Mouse (Mus musculus): ENCODE measurements at regions not wholly inside any gene's neighbourhood (a gene's known extent, or its start where the extent isn't known, plus 50 kb on each side); places are given as distances from the start of the nearest gene placed in this dataset.
A peak's percentile ranks its signal among the peaks of the same experiment; 100 is the strongest.

DNA sequence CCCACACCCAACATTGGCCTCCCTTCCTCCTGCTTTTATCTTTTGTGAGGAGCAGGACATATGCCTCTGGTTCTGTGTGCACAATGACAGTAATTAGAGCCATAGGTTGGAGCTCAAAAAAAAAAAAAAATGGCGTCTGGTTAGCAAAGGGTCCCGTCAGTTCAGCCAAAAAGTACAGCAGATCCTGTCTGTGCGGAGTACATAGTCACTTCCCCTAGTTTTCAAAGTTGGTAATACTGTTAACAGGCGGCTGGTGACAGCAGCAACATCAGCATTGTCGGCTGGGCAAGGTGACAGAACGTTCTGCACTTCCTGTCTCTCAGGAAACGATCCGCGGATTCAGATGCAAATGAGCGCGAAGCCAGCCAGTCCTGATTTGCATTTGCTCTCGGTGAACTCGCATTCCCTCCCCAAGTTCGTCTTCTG, 642.4 kb upstream of the Gm19410 start:
- TF ChIP-seq POLR2A (IDR thresholded peaks at IDR 0.05; ENCODE audit: low read depth, low read length) (no peak), CTCF (IDR thresholded peaks at IDR 0.05; ENCODE audit: extremely low read depth, insufficient read depth, insufficient read length, insufficient replicate concordance) (no peak)
- Histone ChIP-seq H3K36me3 (ENCODE audit: control insufficient read depth, insufficient read depth, low read length) (no peaks in the 10 kb centered on the region), H3K4me3 (ENCODE audit: extremely low read depth, insufficient read depth, insufficient read length) (no peak overlapping the region; the same call in 1 of the 2 replicates), H3K27me3 (ENCODE audit: control insufficient read depth, insufficient read depth, low read length) (no peaks in the 10 kb centered on the region), H3K27ac (ENCODE audit: insufficient read depth, low read length) (no peak overlapping the region; the same call in 1 of the 2 replicates), H3K4me1 (ENCODE audit: control insufficient read depth, insufficient read depth, insufficient read length) (peaks cover 6% of the 10 kb centered on the region; the same call in 1 of the 2 replicates)
- WGBS, result 2% methylated on average over 14 of the region's 14 CpGs
- peak; percentile 53 for DNase-seq (ENCODE audit: low read depth in 1 of 2, low spot score in 2 of 2)

- H3K36me3 ChIP-seq (ENCODE audit: control insufficient read depth, insufficient read depth, low read length), result no peaks in the 10 kb centered on the region
- H3K4me1 ChIP-seq (ENCODE audit: control insufficient read depth, insufficient read depth, insufficient read length), result peaks cover 6% of the 10 kb centered on the region; the same call in 1 of the 2 replicates
- no peak overlapping the region for H3K4me3 ChIP-seq (ENCODE audit: extremely low read depth, insufficient read depth, insufficient read length)
- no peak for DNase-seq (ENCODE audit: low read depth in 1 of 2, low spot score in 2 of 2)
- 72% methylated on average over 3 of the region's 3 CpGs for WGBS
- no peaks in the 10 kb centered on the region for H3K27me3 ChIP-seq (ENCODE audit: control insufficient read depth, insufficient read depth, low read length)
- no peak overlapping the region for H3K27ac ChIP-seq (ENCODE audit: insufficient read depth, low read length)
- TF ChIP-seq CTCF (IDR thresholded peaks at IDR 0.05; ENCODE audit: extremely low read depth, insufficient read depth, insufficient read length, insufficient replicate concordance) (no peak), POLR2A (IDR thresholded peaks at IDR 0.05; ENCODE audit: low read depth, low read length) (no peak)
Observed at GRCm38 (mm10) chr8:35125179-35125578, 640.4 kb upstream of the Gm19410 start.

DNA sequence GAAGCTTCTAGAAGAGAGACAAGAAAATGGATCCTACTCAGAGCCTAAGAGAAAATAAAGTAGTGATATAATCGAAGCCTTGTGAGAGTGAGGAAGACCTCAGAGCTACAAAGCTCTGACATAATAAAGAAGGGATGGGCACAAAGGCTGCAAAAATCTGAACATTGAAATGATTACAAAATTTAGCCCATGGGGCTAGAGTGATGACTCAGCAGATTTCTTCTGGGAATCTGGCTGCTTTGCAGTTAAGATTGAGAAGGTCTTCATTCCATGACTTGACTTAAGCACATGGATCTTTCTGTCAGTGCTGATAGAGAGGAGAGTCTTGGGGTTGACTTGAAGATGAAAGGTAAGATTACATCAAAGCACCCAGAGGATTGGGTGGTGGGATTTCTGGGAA, 633.3 kb upstream of the Gm19410 start:
- 86% methylated on average over 1 of the region's 1 CpGs for WGBS

GRCm38 (mm10) chr8:35135630-35136029, 630.0 kb upstream of the Gm19410 start:
- Histone ChIP-seq H3K4me3 (ENCODE audit: extremely low read depth, insufficient read depth, insufficient read length) (no peak overlapping the region), H3K36me3 (ENCODE audit: control insufficient read depth, insufficient read depth, low read length) (no peaks in the 10 kb centered on the region), H3K4me1 (ENCODE audit: control insufficient read depth, insufficient read depth, insufficient read length) (no peaks in the 10 kb centered on the region), H3K27me3 (ENCODE audit: control insufficient read depth, insufficient read depth, low read length) (no peaks in the 10 kb centered on the region), H3K27ac (ENCODE audit: insufficient read depth, low read length) (no peak overlapping the region)
- no peak for TF ChIP-seq POLR2A (IDR thresholded peaks at IDR 0.05; ENCODE audit: low read depth, low read length)
- TF ChIP-seq CTCF (IDR thresholded peaks at IDR 0.05; ENCODE audit: extremely low read depth, insufficient read depth, insufficient read length, insufficient replicate concordance), result no peak
- DNase-seq (ENCODE audit: low read depth in 1 of 2, low spot score in 2 of 2), result no peak
- 72% methylated on average over 7 of the region's 7 CpGs for WGBS

More for the DNA sequence above, 633.3 kb upstream of the Gm19410 start:
- H3K36me3 ChIP-seq (ENCODE audit: control insufficient read depth, insufficient read depth, low read length), result no peaks in the 10 kb centered on the region
- H3K4me3 ChIP-seq (ENCODE audit: extremely low read depth, insufficient read depth, insufficient read length), result no peak overlapping the region
- H3K27ac ChIP-seq (ENCODE audit: insufficient read depth, low read length), result no peak overlapping the region
- no peak for DNase-seq (ENCODE audit: low read depth in 1 of 2, low spot score in 2 of 2)
- TF ChIP-seq POLR2A (IDR thresholded peaks at IDR 0.05; ENCODE audit: low read depth, low read length), result no peak
- TF ChIP-seq CTCF (IDR thresholded peaks at IDR 0.05; ENCODE audit: extremely low read depth, insufficient read depth, insufficient read length, insufficient replicate concordance), result no peak
- no peaks in the 10 kb centered on the region for H3K27me3 ChIP-seq (ENCODE audit: control insufficient read depth, insufficient read depth, low read length)
- no peaks in the 10 kb centered on the region for H3K4me1 ChIP-seq (ENCODE audit: control insufficient read depth, insufficient read depth, insufficient read length)

DNA sequence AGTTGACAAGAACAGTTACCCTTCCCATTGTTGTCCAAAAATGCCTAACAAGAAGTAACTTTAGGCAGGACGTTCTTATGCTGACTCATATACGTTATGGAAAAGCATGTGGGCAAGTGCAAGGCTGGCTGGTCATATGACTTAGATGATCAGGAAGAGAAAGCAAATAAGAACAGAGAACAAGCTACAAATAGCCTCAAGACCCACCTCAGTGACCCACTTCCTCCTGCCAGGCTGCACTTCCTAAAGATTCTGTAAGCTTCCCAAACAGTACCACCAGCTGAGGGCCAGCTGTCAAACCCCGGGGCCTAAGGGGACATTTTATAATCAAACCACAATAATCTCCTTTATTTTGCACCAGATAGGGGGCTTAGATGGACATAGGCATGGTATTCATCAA, 628.9 kb upstream of the Gm19410 start:
- TF ChIP-seq POLR2A (IDR thresholded peaks at IDR 0.05; ENCODE audit: low read depth, low read length) (no peak), CTCF (IDR thresholded peaks at IDR 0.05; ENCODE audit: extremely low read depth, insufficient read depth, insufficient read length, insufficient replicate concordance) (no peak)
- DNase-seq (ENCODE audit: low read depth in 1 of 2, low spot score in 2 of 2), result no peak

GRCm38 (mm10) chr8:35140775-35141174, 624.8 kb upstream of the Gm19410 start:
- no peaks in the 10 kb centered on the region for H3K36me3 ChIP-seq (ENCODE audit: control insufficient read depth, insufficient read depth, low read length)
- TF ChIP-seq CTCF (IDR thresholded peaks at IDR 0.05; ENCODE audit: extremely low read depth, insufficient read depth, insufficient read length, insufficient replicate concordance), result no peak
- no peak for TF ChIP-seq POLR2A (IDR thresholded peaks at IDR 0.05; ENCODE audit: low read depth, low read length)

More for the DNA sequence above, 628.9 kb upstream of the Gm19410 start:
- no peaks in the 10 kb centered on the region for H3K27me3 ChIP-seq (ENCODE audit: control insufficient read depth, insufficient read depth, low read length)
- H3K4me3 ChIP-seq (ENCODE audit: extremely low read depth, insufficient read depth, insufficient read length), result no peak overlapping the region
- no peaks in the 10 kb centered on the region for H3K36me3 ChIP-seq (ENCODE audit: control insufficient read depth, insufficient read depth, low read length)
- H3K27ac ChIP-seq (ENCODE audit: insufficient read depth, low read length), result no peak overlapping the region
- WGBS, result 45% methylated on average over 3 of the region's 3 CpGs
- no peaks in the 10 kb centered on the region for H3K4me1 ChIP-seq (ENCODE audit: control insufficient read depth, insufficient read depth, insufficient read length)

DNA sequence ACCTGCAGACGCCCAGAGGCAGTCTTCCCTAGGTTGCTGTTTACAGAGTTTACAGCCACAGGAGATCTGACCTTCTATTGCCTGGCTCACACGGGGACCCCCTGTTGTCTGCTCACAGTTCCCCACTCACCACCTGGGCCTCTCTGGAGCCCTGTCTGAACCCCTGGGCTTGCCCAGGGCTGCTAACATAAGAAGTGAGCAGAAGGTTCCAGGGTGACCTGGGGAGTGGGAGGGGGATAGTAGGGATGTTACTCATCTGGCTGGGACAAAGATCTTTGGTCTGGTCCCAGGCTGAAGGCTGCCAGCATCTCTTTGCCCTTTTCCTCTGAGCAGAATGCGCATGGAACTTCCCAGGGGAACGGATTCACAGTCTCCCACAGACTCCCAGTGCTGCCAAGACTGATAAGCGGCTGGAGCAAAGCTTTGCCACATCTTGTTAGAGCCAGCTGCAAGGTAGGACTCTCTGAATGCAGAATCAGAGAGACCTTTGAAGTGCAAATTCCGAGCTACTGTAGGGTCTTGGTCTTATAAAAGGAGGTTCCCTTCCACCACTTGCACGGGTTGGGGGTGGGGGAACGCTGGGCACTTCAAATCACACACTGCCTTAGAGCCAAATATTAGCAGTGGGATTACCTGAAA, 622.5 kb upstream of the Gm19410 start:
- Histone ChIP-seq H3K4me3 (ENCODE audit: extremely low read depth, insufficient read depth, insufficient read length) (no peak overlapping the region), H3K4me1 (ENCODE audit: control insufficient read depth, insufficient read depth, insufficient read length) (no peaks in the 10 kb centered on the region), H3K27ac (ENCODE audit: insufficient read depth, low read length) (no peak overlapping the region), H3K36me3 (ENCODE audit: control insufficient read depth, insufficient read depth, low read length) (no peaks in the 10 kb centered on the region), H3K27me3 (ENCODE audit: control insufficient read depth, insufficient read depth, low read length) (no peaks in the 10 kb centered on the region)
- 67% methylated on average over 8 of the region's 8 CpGs for WGBS
- no peak for DNase-seq (ENCODE audit: low read depth in 1 of 2, low spot score in 2 of 2)
- TF ChIP-seq CTCF (IDR thresholded peaks at IDR 0.05; ENCODE audit: extremely low read depth, insufficient read depth, insufficient read length, insufficient replicate concordance) (no peak), POLR2A (IDR thresholded peaks at IDR 0.05; ENCODE audit: low read depth, low read length) (no peak)

More at GRCm38 (mm10) chr8:35140775-35141174, 624.8 kb upstream of the Gm19410 start:
- 88% methylated on average over 1 of the region's 1 CpGs for whole genome bisulfite sequencing
- H3K4me3 ChIP-seq (ENCODE audit: extremely low read depth, insufficient read depth, insufficient read length), result no peak overlapping the region
- no peaks in the 10 kb centered on the region for H3K4me1 ChIP-seq (ENCODE audit: control insufficient read depth, insufficient read depth, insufficient read length)
- DNase-seq (ENCODE audit: low read depth in 1 of 2, low spot score in 2 of 2), result no peak
- H3K27me3 ChIP-seq (ENCODE audit: control insufficient read depth, insufficient read depth, low read length), result no peaks in the 10 kb centered on the region
- H3K27ac ChIP-seq (ENCODE audit: insufficient read depth, low read length), result no peak overlapping the region
